Mouse (Mus musculus) frontal cortex, adult 2 months (tissue): Measurements from ENCODE around the gene Ism1. TPM values are rescaled to one million over a fixed set of nuclear protein-coding genes. Genes with fewer than 3 reads are reported as not detected.

ENCODE experiments used
- DNase-seq, 2 experiments: peaks; one replicate each; pipeline ENCODE4 v3.0.0; 2022; ENCODE audit warnings: low spot score in 1 of 2; ENCODE audit errors: extremely low spot score in 1 of 2
- polyA plus RNA-seq: library from polyadenylated mRNA; depleted of rRNA; stranded (reverse); fragments of >200 nt; gene quantifications from 2 replicates; pipeline ENCODE4 v1.2.3, GENCODE M21; 2012

Ism1 gene
- polyA plus RNA-seq, 1 experiment, result 3.9 TPM

- no peak for DNase-seq
Observed at GRCm38 (mm10) chr2:139711640-139712039, 33.7 kb downstream of the Ism1 start.

GRCm38 (mm10) chr2:139712046-139712445 lies 34.1 kb downstream of the Ism1 start:
- no peak for DNase-seq

- no peak for DNase-seq
Observed at GRCm38 (mm10) chr2:139714206-139714605, 36.2 kb downstream of the Ism1 start.

- no peak for DNase-seq
Observed at GRCm38 (mm10) chr2:139717772-139718171, 39.8 kb downstream of the Ism1 start.

GRCm38 (mm10) chr2:139722700-139723099 lies 44.7 kb downstream of the Ism1 start:
- peak; percentile 14 to 81 for DNase-seq

DNA sequence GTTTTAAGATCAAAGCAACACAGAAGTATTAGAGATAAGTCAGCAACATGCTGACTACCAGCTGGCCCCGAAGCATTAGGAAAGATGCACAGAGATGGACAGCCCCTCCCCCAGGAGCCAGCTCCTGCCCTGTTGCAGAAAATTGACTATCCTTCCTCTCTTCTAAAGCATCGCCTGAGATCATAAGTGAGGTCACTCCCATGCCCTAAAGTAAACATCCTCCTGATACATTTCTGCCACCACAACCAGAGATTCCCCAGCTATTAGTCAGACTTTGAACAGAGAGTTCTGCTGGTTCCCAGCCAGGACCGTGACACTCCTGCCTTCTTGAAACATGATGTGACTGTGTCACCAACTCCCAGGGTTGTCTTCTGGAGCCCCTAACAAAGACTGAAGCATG lies 45.3 kb downstream of the Ism1 start:
- no peak for DNase-seq

DNA sequence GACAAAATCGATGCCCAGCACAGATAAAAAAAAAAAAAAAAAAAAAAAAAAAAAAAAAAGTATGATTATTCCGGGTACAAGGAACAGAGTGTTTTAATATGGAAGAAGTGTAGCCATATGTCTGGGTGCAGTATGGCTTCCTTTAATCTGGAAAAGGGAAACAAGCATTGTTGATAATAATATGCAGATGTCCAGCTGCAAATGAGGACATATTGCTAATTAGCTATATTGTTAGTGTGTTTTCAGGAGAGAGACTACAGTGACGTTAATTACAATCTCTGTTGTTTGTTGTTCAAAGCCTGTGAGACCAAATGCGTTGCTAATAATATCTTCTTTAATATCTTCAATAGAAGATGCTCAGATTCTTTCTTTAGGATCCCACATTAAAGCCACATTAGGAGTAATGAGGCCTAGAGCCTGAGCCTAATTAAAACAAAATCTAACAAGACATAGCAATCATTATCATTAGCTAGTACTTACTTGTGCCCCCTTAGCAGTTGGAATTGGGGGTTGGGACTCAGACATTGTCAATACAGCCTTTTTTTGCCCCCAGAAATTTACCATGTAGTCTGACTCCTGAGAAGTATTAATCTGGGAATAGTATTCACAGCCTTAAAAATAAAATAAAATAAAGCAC lies 46.3 kb downstream of the Ism1 start:
- DNase-seq, result no peak

DNA sequence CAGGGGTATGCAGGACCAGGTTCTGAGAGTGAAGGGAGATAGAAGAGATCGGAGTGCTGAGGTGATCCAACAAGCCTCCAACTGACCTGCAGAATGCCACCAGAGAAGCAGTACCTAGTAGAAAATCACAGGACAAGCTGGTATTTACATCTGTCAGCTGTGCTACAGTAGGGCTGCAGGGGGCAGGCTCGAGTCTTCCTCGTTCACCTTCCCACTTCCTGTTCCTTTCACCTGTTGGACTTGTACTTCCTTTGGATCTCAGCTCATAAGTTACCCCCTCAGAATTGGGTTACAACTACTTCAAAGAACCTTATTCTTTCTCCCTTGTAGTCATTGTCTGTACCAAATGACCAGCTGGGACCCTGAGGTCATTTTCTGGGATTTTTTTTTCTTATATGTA lies 47.4 kb downstream of the Ism1 start:
- no peak for DNase-seq

- no peak for DNase-seq
Observed at GRCm38 (mm10) chr2:139728060-139728459, 50.1 kb downstream of the Ism1 start.

DNA sequence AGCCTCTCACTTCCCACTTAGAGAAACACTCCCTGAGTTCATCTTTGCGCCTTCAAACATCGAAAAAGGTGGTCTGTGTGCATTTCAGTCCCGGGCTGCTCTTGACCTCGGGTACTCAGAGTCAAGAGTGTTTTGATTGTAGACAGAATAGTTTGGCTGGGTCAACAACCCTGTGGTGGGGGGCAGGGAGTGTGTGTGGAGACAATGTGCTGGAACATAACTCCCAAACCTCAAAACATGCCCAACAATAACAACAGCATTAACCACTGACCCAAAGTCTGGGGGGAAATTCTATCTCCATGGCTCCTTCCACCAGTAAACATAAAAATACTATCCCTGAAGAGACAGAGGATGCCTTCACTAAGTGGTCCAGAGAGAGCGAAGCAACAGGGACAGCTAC lies 51.4 kb downstream of the Ism1 start:
- DNase-seq, result no peak

- DNase-seq, result peak in 1 of 2 experiments; percentile 17
Observed at GRCm38 (mm10) chr2:139742381-139742780, 64.4 kb downstream of the Ism1 start.

DNA sequence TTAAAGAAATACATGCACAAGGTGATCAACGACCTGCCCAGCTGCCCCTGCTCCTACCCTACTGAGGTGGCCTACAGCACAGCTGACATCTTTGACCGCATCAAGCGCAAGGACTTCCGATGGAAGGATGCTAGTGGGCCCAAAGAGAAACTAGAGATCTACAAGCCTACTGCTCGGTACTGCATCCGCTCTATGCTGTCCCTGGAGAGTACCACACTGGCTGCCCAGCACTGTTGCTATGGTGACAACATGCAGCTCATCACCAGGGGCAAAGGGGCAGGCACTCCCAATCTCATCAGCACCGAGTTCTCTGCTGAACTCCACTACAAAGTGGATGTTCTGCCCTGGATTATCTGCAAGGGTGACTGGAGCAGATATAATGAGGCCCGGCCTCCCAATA lies 79.0 kb downstream of the Ism1 start:
- no peak for DNase-seq

DNA sequence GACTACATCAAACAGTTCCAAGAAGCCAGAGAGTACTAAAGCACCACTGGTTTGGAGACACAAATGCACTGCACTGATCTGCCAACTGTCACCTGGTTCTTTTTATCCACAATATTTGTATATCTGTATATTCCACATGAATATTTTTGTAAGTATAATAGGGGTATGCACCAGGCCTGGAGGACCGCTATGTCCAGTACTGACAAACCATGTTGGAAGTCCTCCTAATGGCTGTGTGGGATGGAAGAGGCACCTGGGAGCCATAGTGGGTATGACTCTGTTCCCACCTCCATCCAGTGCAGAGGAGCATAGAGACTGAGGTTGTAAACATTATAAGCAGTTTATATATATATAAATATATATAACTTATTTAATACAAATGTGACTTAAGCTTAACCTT lies 79.5 kb downstream of the Ism1 start:
- DNase-seq, result no peak

DNA sequence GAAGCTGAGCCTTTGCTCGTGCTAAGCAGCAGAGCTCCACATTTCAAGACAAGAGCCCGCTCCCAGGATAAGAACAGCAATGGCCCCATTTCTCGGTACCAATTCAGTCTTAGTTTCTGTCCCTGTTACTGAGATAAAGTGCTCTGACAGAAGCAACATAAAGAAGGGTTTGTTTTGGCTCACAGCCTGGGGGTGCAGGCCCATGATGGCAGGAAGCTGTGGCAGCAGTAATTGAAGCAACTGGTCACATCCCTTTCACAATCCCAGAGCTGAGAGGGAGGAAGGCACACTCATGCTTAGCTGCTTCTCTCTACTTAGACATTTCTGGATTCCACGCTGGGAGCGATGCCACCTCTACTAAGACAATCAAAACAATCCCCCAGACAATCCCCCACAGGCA lies 86.4 kb downstream of the Ism1 start:
- DNase-seq, result no peak

DNA sequence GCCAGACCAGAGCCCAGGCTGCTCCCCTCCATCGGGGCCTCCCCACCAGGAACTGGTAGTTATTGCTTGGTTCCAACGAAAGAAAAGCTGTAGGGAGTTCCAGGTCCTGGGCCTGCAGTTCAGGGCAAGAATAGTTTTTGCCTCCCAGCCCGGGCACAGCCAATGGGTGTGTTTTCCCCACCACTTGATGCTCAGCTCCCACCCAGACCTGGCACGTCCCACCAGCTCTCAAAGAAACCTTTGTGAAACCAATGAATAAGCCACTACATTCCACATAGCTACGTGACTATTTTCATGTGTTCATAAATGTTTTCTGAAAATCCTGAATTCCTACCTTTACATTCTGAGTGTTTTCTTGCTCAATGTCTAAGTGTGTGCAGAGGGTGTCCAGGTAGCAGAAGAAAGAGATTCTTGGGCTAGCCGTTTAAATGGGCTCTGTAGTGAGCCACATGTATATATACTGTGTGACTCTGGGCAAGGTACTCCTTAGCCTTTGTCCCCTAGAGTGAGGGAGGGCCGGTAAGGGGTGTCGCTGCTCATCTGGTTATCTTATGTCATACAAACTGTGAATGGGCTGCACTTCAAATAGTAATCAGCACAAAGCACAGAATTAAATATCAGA lies 97.1 kb downstream of the Ism1 start:
- DNase-seq, result no peak

GRCm38 (mm10) chr2:139776644-139777043 lies 98.7 kb downstream of the Ism1 start:
- no peak for DNase-seq

DNA sequence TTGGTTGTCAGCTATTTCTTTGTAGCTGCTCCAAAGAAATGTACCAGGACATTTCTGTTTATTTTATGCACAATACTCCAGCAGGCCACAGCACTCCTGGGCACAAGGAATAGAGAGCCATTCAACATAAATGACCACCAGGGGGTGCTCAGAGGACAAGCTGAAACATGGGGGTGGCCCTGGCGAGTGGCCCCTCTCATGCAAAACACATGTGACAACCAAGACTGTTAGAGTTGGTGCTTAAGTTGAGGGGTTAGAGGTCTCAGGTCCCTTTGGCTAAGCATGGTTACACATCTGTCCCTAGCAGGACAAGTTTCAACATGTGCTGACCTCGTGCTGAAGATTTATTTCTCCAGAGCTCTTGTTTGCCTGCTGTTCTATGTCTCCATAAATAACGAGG lies 100.3 kb downstream of the Ism1 start:
- DNase-seq, result peak in 1 of 2 experiments; percentile 32

GRCm38 (mm10) chr2:139783318-139783850 lies 105.4 kb downstream of the Ism1 start:
- DNase-seq, result no peak

DNA sequence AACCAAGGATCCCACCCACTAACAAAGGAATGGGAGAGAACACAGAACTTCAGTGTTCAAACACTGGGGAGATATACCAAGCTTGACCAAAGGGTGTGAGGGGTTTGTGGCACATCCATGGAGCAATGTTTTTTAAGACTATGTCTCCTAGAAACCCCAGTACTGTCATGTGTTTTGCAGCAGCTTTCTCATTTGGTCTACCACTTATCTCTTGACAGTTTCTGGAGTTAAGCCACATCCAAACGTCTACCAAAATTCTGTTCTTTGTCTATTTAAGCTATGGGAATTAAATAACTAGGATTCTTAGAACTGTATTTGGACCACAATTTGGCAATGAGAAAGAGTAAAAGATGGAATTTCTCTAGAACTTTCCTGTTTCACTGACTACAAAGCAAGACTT lies 106.5 kb downstream of the Ism1 start:
- DNase-seq, result peak in 1 of 2 experiments; percentile 11

- DNase-seq, result peak in 1 of 2 experiments; percentile 42
Observed at GRCm38 (mm10) chr2:139784946-139785345, 107.0 kb downstream of the Ism1 start.

- DNase-seq, result no peak
Observed at GRCm38 (mm10) chr2:139788658-139789057, 110.7 kb downstream of the Ism1 start.
